Mouse (Mus musculus) kidney, embryonic 14.5 days (tissue): ENCODE measurements at regions not wholly inside any gene's neighbourhood (a gene's known extent, or its start where the extent isn't known, plus 50 kb on each side); places are given as distances from the start of the nearest gene placed in this dataset.

ENCODE experiments used
- ATAC-seq: fragments of 200-750 bp; cut with Nextera tagmentation; 2 replicates; pipeline ENCODE4 v1.8.0; 2017; ENCODE audit warnings: moderate number of reproducible peaks, mild to moderate bottlenecking, moderate TSS enrichment, moderate library complexity; ENCODE audit not compliant: low FRiP score, low TSS enrichment
- H3K27ac ChIP-seq: fragments of 300-500 bp; sonication (generic); 2 replicates; pipeline ENCODE4 v1.5.1; 2014; ENCODE audit warnings: low read depth, mild to moderate bottlenecking, low read length, moderate library complexity, mixed read lengths
- H3K27me3 ChIP-seq: fragments of 300-500 bp; sonication (generic); 2 replicates; pipeline ENCODE4 v1.6.1; 2014; ENCODE audit warnings: mild to moderate bottlenecking, low read length; ENCODE audit not compliant: control insufficient read depth, insufficient read depth
- H3K36me3 ChIP-seq: fragments of 300-500 bp; sonication (generic); 2 replicates; pipeline ENCODE4 v1.6.1; 2014; ENCODE audit warnings: low read length, mixed read lengths; ENCODE audit not compliant: control insufficient read depth, insufficient read depth
- H3K4me1 ChIP-seq: fragments of 300-500 bp; sonication (generic); 2 replicates; pipeline ENCODE4 v1.6.1; 2014; ENCODE audit warnings: low read length, mixed read lengths; ENCODE audit not compliant: control insufficient read depth, insufficient read depth
- H3K4me2 ChIP-seq: fragments of 300-500 bp; sonication (generic); replicated peaks from 2 replicates; pipeline ENCODE4 v1.6.1; 2014; ENCODE audit warnings: low read depth, mild to moderate bottlenecking, low read length
- H3K4me3 ChIP-seq: fragments of 300-500 bp; sonication (generic); 2 replicates; pipeline ENCODE4 v1.5.1; 2014; ENCODE audit warnings: mild to moderate bottlenecking, low read length
- H3K9ac ChIP-seq: fragments of 300-500 bp; sonication (generic); 2 replicates; pipeline ENCODE4 v1.6.1; 2014; ENCODE audit warnings: low read depth, mild to moderate bottlenecking, low read length, moderate library complexity
- H3K9me3 ChIP-seq: fragments of 300-500 bp; sonication (generic); 2 replicates; pipeline ENCODE4 v1.6.1; 2016; ENCODE audit warnings: low read length; ENCODE audit not compliant: control insufficient read depth
- WGBS: fragments of 180-500 bp; shearing (Covaris S2); extraction: QIAGEN DNeasy Blood & Tissue Kit; methylation state at CpG from one replicate; pipeline ENCODE4 v1.1.7; 2014; 5-methylcytosine and 5-hydroxymethylcytosine counted together

- Histone ChIP-seq H3K4me3 (no peak overlapping the region), H3K9ac (no peak overlapping the region), H3K27me3 (no peaks in the 10 kb centered on the region), H3K4me2 (no peak overlapping the region), H3K27ac (no peak overlapping the region), H3K4me1 (no peaks in the 10 kb centered on the region), H3K9me3 (no peaks in the 10 kb centered on the region), H3K36me3 (no peaks in the 10 kb centered on the region)
- ATAC-seq = no peak
- 29% methylated on average over 4 of the region's 4 CpGs for WGBS
Measured at GRCm38 (mm10) chr12:93549900-93550299, 1700.9 kb upstream of the Sel1l start.

- Histone ChIP-seq H3K4me1 (no peaks in the 10 kb centered on the region), H3K4me3 (no peak overlapping the region), H3K27ac (no peak overlapping the region), H3K27me3 (no peaks in the 10 kb centered on the region), H3K4me2 (no peak overlapping the region), H3K36me3 (no peaks in the 10 kb centered on the region), H3K9ac (no peak overlapping the region), H3K9me3 (no peaks in the 10 kb centered on the region)
- no peak for ATAC-seq
- WGBS = 87% methylated on average over 2 of the region's 2 CpGs
Measured at GRCm38 (mm10) chr12:93523465-93523864, 1674.5 kb upstream of the Sel1l start.

GRCm38 (mm10) chr12:93486381-93486780 lies 1637.4 kb upstream of the Sel1l start:
- Histone ChIP-seq H3K36me3 (no peaks in the 10 kb centered on the region), H3K27me3 (no peaks in the 10 kb centered on the region), H3K27ac (no peak overlapping the region), H3K4me1 (no peaks in the 10 kb centered on the region), H3K9me3 (no peaks in the 10 kb centered on the region), H3K4me3 (no peak overlapping the region), H3K9ac (no peak overlapping the region), H3K4me2 (no peak overlapping the region)
- no peak for ATAC-seq
- 79% methylated on average over 1 of the region's 1 CpGs for WGBS

- H3K4me3 ChIP-seq = no peak overlapping the region
- no peak overlapping the region for H3K27ac ChIP-seq
- H3K36me3 ChIP-seq = no peaks in the 10 kb centered on the region
- no peaks in the 10 kb centered on the region for H3K9me3 ChIP-seq
- H3K27me3 ChIP-seq = no peaks in the 10 kb centered on the region
- no peaks in the 10 kb centered on the region for H3K4me1 ChIP-seq
- H3K4me2 ChIP-seq = no peak overlapping the region
- H3K9ac ChIP-seq = no peak overlapping the region
- no peak for ATAC-seq
Measured at GRCm38 (mm10) chr12:93462106-93462505, 1613.1 kb upstream of the Sel1l start.

GRCm38 (mm10) chr12:93449436-93449835 lies 1600.5 kb upstream of the Sel1l start:
- WGBS = 87% methylated on average over 2 of the region's 2 CpGs
- no peak for ATAC-seq

GRCm38 (mm10) chr12:93429218-93429617 lies 1580.3 kb upstream of the Sel1l start:
- Histone ChIP-seq H3K9me3 (no peaks in the 10 kb centered on the region), H3K4me2 (no peak overlapping the region), H3K36me3 (no peaks in the 10 kb centered on the region), H3K27ac (no peak overlapping the region), H3K27me3 (no peaks in the 10 kb centered on the region), H3K4me3 (no peak overlapping the region), H3K4me1 (no peaks in the 10 kb centered on the region), H3K9ac (no peak overlapping the region)
- ATAC-seq = no peak

More at GRCm38 (mm10) chr12:93449436-93449835, 1600.5 kb upstream of the Sel1l start:
- no peaks in the 10 kb centered on the region for H3K36me3 ChIP-seq
- H3K27ac ChIP-seq = no peak overlapping the region
- H3K4me2 ChIP-seq = no peak overlapping the region
- H3K4me3 ChIP-seq = no peak overlapping the region
- no peaks in the 10 kb centered on the region for H3K9me3 ChIP-seq
- no peaks in the 10 kb centered on the region for H3K27me3 ChIP-seq
- no peaks in the 10 kb centered on the region for H3K4me1 ChIP-seq
- H3K9ac ChIP-seq = no peak overlapping the region

GRCm38 (mm10) chr12:93427988-93428387 lies 1579.0 kb upstream of the Sel1l start:
- Histone ChIP-seq H3K4me2 (no peak overlapping the region), H3K36me3 (no peaks in the 10 kb centered on the region), H3K27ac (no peak overlapping the region), H3K27me3 (no peaks in the 10 kb centered on the region), H3K4me3 (no peak overlapping the region), H3K4me1 (no peaks in the 10 kb centered on the region), H3K9ac (no peak overlapping the region), H3K9me3 (no peaks in the 10 kb centered on the region)
- 87% methylated on average over 2 of the region's 2 CpGs for whole genome bisulfite sequencing
- ATAC-seq = no peak

GRCm38 (mm10) chr12:93416381-93416780 lies 1567.4 kb upstream of the Sel1l start:
- H3K9me3 ChIP-seq = no peaks in the 10 kb centered on the region
- H3K36me3 ChIP-seq = no peaks in the 10 kb centered on the region
- no peak overlapping the region for H3K27ac ChIP-seq
- no peak for ATAC-seq
- H3K4me1 ChIP-seq = no peaks in the 10 kb centered on the region
- 67% methylated on average over 6 of the region's 6 CpGs for WGBS
- no peaks in the 10 kb centered on the region for H3K27me3 ChIP-seq
- no peak overlapping the region for H3K4me3 ChIP-seq
- H3K9ac ChIP-seq = no peak overlapping the region
- H3K4me2 ChIP-seq = no peak overlapping the region

- H3K4me1 ChIP-seq = no peaks in the 10 kb centered on the region
- H3K4me3 ChIP-seq = no peak overlapping the region
- WGBS = 70% methylated on average over 1 of the region's 1 CpGs
- no peak overlapping the region for H3K4me2 ChIP-seq
- H3K9me3 ChIP-seq = no peaks in the 10 kb centered on the region
- H3K27me3 ChIP-seq = no peaks in the 10 kb centered on the region
- ATAC-seq = no peak
- no peaks in the 10 kb centered on the region for H3K36me3 ChIP-seq
- H3K9ac ChIP-seq = no peak overlapping the region
- H3K27ac ChIP-seq = no peak overlapping the region
Measured at GRCm38 (mm10) chr12:93415791-93416190, 1566.8 kb upstream of the Sel1l start.

GRCm38 (mm10) chr12:93385578-93385977 lies 1536.6 kb upstream of the Sel1l start:
- WGBS = 33% methylated on average over 2 of the region's 2 CpGs

More at GRCm38 (mm10) chr12:93385578-93385977, 1536.6 kb upstream of the Sel1l start:
- H3K4me1 ChIP-seq = no peaks in the 10 kb centered on the region
- no peak overlapping the region for H3K27ac ChIP-seq
- H3K27me3 ChIP-seq = no peaks in the 10 kb centered on the region
- H3K36me3 ChIP-seq = no peaks in the 10 kb centered on the region
- H3K9ac ChIP-seq = no peak overlapping the region
- H3K9me3 ChIP-seq = no peaks in the 10 kb centered on the region
- no peak for ATAC-seq
- no peak overlapping the region for H3K4me3 ChIP-seq
- no peak overlapping the region for H3K4me2 ChIP-seq
